Mouse (Mus musculus): ENCODE measurements around the gene Ppfia4. TPM values are rescaled to one million over a fixed set of nuclear protein-coding genes. Genes with fewer than 3 reads are reported as not detected.

Ppfia4 gene
- polyA plus RNA-seq, 1 experiment, result 8.8 TPM

DNA sequence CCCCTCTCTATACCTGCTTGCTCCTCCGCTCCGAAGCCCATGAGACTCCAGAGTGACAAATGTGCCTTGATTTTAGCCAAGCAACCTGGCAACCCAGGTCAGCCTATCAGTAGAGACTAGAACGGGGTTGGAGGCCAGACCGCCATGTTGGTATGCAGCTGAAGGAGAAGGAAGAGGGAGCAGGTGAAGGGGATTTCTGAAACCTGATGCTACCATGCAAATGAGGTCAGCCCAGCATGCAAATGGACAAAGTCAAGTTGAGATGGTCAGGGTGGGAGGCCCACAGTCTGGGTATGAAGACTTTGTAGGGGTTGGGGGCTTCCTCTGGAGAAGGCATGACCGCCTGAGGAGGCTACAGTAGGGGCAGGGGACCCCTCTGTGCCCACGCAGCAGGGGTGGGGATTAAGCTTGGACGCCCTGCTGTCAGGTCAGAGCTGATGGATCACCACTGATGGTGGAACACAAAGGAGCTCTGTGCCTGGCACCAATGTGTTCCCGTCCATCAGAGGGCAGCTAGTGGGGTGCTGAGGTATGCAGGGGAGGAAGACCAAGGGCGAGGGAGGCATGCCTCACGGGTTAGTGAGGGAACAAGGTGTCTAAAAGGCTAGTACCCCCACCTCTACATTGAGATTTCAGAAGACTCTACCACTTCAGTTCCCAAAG lies 47.1 kb downstream of the Ppfia4 start:
- Histone ChIP-seq H3K27me3 (ENCODE audit: control insufficient read depth, insufficient read depth, low read length, poor library complexity, severe bottlenecking) (no peaks in the 10 kb centered on the region), H3K36me3 (ENCODE audit: control insufficient read depth, insufficient read depth, low read length, poor library complexity, severe bottlenecking) (no peaks in the 10 kb centered on the region), H3K9me3 (replicated peaks; ENCODE audit: control insufficient read depth, insufficient read depth, low read length, poor library complexity, severe bottlenecking) (no peaks in the 10 kb centered on the region), H3K27ac (ENCODE audit: insufficient read depth, low read length) (no peak overlapping the region), H3K9ac (ENCODE audit: low read depth, poor library complexity, severe bottlenecking) (no peak overlapping the region), H3K4me1 (ENCODE audit: control insufficient read depth, insufficient read depth, low read length) (no peaks in the 10 kb centered on the region), H3K4me3 (ENCODE audit: low read depth, low read length) (no peak overlapping the region)
- no peak for TF ChIP-seq EP300 (IDR thresholded peaks at IDR 0.05; ENCODE audit: insufficient read depth, low read depth, low read length)
- no peak for TF ChIP-seq POLR2A (IDR thresholded peaks at IDR 0.05; ENCODE audit: insufficient read depth, low read length)
- TF ChIP-seq CTCF (IDR thresholded peaks at IDR 0.05; ENCODE audit: low read depth, low read length), result no peak

GRCm38 (mm10) chr1:134283108-134283507 lies 49.6 kb downstream of the Ppfia4 start:
- no peak for TF ChIP-seq EP300 (IDR thresholded peaks at IDR 0.05; ENCODE audit: insufficient read depth, low read depth, low read length)
- TF ChIP-seq POLR2A (IDR thresholded peaks at IDR 0.05; ENCODE audit: insufficient read depth, low read length), result no peak
- H3K4me1 ChIP-seq (ENCODE audit: control insufficient read depth, insufficient read depth, low read length), result no peaks in the 10 kb centered on the region
- H3K9me3 ChIP-seq (replicated peaks; ENCODE audit: control insufficient read depth, insufficient read depth, low read length, poor library complexity, severe bottlenecking), result no peaks in the 10 kb centered on the region
- no peak overlapping the region for H3K27ac ChIP-seq (ENCODE audit: insufficient read depth, low read length)
- H3K9ac ChIP-seq (ENCODE audit: low read depth, poor library complexity, severe bottlenecking), result no peak overlapping the region
- H3K36me3 ChIP-seq (ENCODE audit: control insufficient read depth, insufficient read depth, low read length, poor library complexity, severe bottlenecking), result no peaks in the 10 kb centered on the region
- H3K27me3 ChIP-seq (ENCODE audit: control insufficient read depth, insufficient read depth, low read length, poor library complexity, severe bottlenecking), result no peaks in the 10 kb centered on the region
- no peak overlapping the region for H3K4me3 ChIP-seq (ENCODE audit: low read depth, low read length)

DNA sequence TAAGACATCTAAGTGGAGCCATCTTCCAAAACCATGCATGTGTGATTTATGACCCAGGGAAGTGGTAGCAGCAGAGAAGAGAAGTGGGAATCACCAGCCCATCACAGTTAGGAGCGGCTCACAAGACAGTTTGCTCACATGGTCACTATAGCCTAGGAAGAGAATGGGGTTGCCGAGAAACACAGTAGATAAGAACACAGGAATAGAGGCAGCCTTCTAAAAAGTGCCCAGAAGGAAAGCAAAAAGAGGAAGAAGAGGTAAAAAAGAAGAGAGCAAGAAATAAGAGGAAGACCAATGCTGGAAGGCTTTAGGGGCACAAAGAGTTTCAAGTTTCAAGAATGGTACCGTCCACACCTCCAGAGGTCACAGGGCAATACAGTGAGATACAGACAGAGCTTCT lies 50.4 kb downstream of the Ppfia4 start:
- Histone ChIP-seq H3K4me1 (ENCODE audit: control insufficient read depth, insufficient read depth, low read length) (no peaks in the 10 kb centered on the region), H3K9me3 (replicated peaks; ENCODE audit: control insufficient read depth, insufficient read depth, low read length, poor library complexity, severe bottlenecking) (no peaks in the 10 kb centered on the region), H3K27me3 (ENCODE audit: control insufficient read depth, insufficient read depth, low read length, poor library complexity, severe bottlenecking) (no peaks in the 10 kb centered on the region), H3K27ac (ENCODE audit: insufficient read depth, low read length) (no peak overlapping the region), H3K4me3 (ENCODE audit: low read depth, low read length) (no peak overlapping the region), H3K36me3 (ENCODE audit: control insufficient read depth, insufficient read depth, low read length, poor library complexity, severe bottlenecking) (no peaks in the 10 kb centered on the region), H3K9ac (ENCODE audit: low read depth, poor library complexity, severe bottlenecking) (no peak overlapping the region)
- TF ChIP-seq POLR2A (IDR thresholded peaks at IDR 0.05; ENCODE audit: insufficient read depth, low read length) (no peak), CTCF (IDR thresholded peaks at IDR 0.05; ENCODE audit: low read depth, low read length) (no peak), EP300 (IDR thresholded peaks at IDR 0.05; ENCODE audit: insufficient read depth, low read depth, low read length) (no peak)

DNA sequence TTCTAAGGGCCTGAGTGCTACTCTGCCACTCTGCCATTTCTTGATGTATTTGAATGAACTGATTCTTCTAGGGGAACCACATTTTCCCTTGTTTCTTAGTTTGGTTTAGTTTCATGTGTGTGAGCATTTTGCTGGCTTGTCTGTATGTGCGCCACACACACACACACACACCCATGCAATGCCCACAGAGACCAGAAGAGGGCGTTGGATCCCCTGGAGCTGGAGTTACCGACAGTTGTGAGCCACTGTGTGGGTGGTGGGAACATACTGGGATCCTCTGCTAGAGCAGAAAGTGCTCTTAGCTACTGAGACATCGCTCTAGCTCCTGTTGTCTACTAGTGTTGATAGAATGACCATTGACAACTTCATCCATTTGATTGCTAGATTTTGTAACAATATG lies 51.2 kb downstream of the Ppfia4 start:
- Histone ChIP-seq H3K4me3 (ENCODE audit: low read depth, low read length) (no peak overlapping the region), H3K9me3 (replicated peaks; ENCODE audit: control insufficient read depth, insufficient read depth, low read length, poor library complexity, severe bottlenecking) (no peaks in the 10 kb centered on the region), H3K36me3 (ENCODE audit: control insufficient read depth, insufficient read depth, low read length, poor library complexity, severe bottlenecking) (no peaks in the 10 kb centered on the region), H3K27ac (ENCODE audit: insufficient read depth, low read length) (no peak overlapping the region), H3K9ac (ENCODE audit: low read depth, poor library complexity, severe bottlenecking) (no peak overlapping the region), H3K27me3 (ENCODE audit: control insufficient read depth, insufficient read depth, low read length, poor library complexity, severe bottlenecking) (no peaks in the 10 kb centered on the region), H3K4me1 (ENCODE audit: control insufficient read depth, insufficient read depth, low read length) (no peaks in the 10 kb centered on the region)
- TF ChIP-seq CTCF (IDR thresholded peaks at IDR 0.05; ENCODE audit: low read depth, low read length) (peak; percentile 55), EP300 (IDR thresholded peaks at IDR 0.05; ENCODE audit: insufficient read depth, low read depth, low read length) (no peak)

- Histone ChIP-seq H3K27me3 (ENCODE audit: control insufficient read depth, insufficient read depth, low read length, poor library complexity, severe bottlenecking) (no peaks in the 10 kb centered on the region), H3K4me3 (ENCODE audit: low read depth, low read length) (no peak overlapping the region), H3K4me1 (ENCODE audit: control insufficient read depth, insufficient read depth, low read length) (no peaks in the 10 kb centered on the region), H3K9ac (ENCODE audit: low read depth, poor library complexity, severe bottlenecking) (no peak overlapping the region), H3K9me3 (replicated peaks; ENCODE audit: control insufficient read depth, insufficient read depth, low read length, poor library complexity, severe bottlenecking) (no peaks in the 10 kb centered on the region), H3K36me3 (ENCODE audit: control insufficient read depth, insufficient read depth, low read length, poor library complexity, severe bottlenecking) (no peaks in the 10 kb centered on the region), H3K27ac (ENCODE audit: insufficient read depth, low read length) (no peak overlapping the region)
- no peak for TF ChIP-seq EP300 (IDR thresholded peaks at IDR 0.05; ENCODE audit: insufficient read depth, low read depth, low read length)
- TF ChIP-seq CTCF (IDR thresholded peaks at IDR 0.05; ENCODE audit: low read depth, low read length), result no peak
- TF ChIP-seq POLR2A (IDR thresholded peaks at IDR 0.05; ENCODE audit: insufficient read depth, low read length), result no peak
Observed at GRCm38 (mm10) chr1:134280174-134280573, 52.6 kb downstream of the Ppfia4 start.

DNA sequence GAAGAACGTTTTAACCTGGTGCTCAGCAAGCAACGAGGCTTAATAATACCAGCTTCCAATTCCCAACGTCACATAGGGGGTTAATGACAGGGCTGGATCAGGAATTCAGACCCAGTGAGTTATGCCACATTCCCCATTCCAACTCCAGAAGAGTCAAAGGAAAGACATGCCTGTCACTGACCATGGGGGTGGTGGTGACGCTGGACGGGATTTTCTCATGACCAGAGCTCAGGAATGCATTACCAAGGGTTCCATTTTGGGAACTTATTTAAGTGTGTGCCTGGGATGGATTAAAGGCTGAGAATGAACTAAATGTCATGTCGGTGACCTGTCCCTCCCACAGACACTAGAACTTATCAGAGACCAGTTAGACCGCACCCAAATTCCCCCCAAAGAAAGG lies 55.9 kb downstream of the Ppfia4 start:
- no peak overlapping the region for H3K9ac ChIP-seq (ENCODE audit: low read depth, poor library complexity, severe bottlenecking)
- H3K4me1 ChIP-seq (ENCODE audit: control insufficient read depth, insufficient read depth, low read length), result no peaks in the 10 kb centered on the region
- H3K4me3 ChIP-seq (ENCODE audit: low read depth, low read length), result no peak overlapping the region
- H3K36me3 ChIP-seq (ENCODE audit: control insufficient read depth, insufficient read depth, low read length, poor library complexity, severe bottlenecking), result no peaks in the 10 kb centered on the region
- no peaks in the 10 kb centered on the region for H3K9me3 ChIP-seq (replicated peaks; ENCODE audit: control insufficient read depth, insufficient read depth, low read length, poor library complexity, severe bottlenecking)
- TF ChIP-seq POLR2A (IDR thresholded peaks at IDR 0.05; ENCODE audit: insufficient read depth, low read length), result no peak
- no peak for TF ChIP-seq EP300 (IDR thresholded peaks at IDR 0.05; ENCODE audit: insufficient read depth, low read depth, low read length)
- no peak for TF ChIP-seq CTCF (IDR thresholded peaks at IDR 0.05; ENCODE audit: low read depth, low read length)
- no peaks in the 10 kb centered on the region for H3K27me3 ChIP-seq (ENCODE audit: control insufficient read depth, insufficient read depth, low read length, poor library complexity, severe bottlenecking)
- H3K27ac ChIP-seq (ENCODE audit: insufficient read depth, low read length), result no peak overlapping the region
